In genomic region chr2:112510140-112510539, GRCm38 (mm10) we compare ENCODE assay signal across 11 mouse cellular contexts. TPM values are rescaled to one million over a fixed set of nuclear protein-coding genes. Genes with fewer than 3 reads are reported as not detected.
DNase-seq lines count a peak whose midpoint lies in the region; ATAC-seq and TF ChIP-seq lines count a peak whose summit lies in the region.
"Had no signal": no experiment of that assay in that cellular context is flagged by ENCODE, and none has a peak within 500 bp of the region (broad histone marks: within the 10 kb centered on the region; RNA-seq: fewer than 3 reads in every experiment).

No protein-coding gene starts in this region.

- H3K9ac ChIP-seq in liver, postnatal 0 days (replicated peaks): no peak overlapping the region
- no peak overlapping the region for H3K9ac ChIP-seq in midbrain, embryonic 11.5 days (ENCODE audit: low read length)
- H3K9ac ChIP-seq: embryonic facial prominence, embryonic 13.5 days had no signal

- peak; percentile 52 for DNase-seq in 3T3-L1 (ENCODE audit: low read depth, low spot score)
- DNase-seq in liver, postnatal 0 days: peak; percentile 62
- no peak for DNase-seq in layer of hippocampus, postnatal 14 days (ENCODE audit: low spot score in 2 of 2)
- no peak for DNase-seq in midbrain, embryonic 11.5 days (ENCODE audit: low spot score, missing footprints)
- no peak for DNase-seq in kidney, adult 2 months
- no peak for DNase-seq in right cerebral cortex, postnatal 10 days (ENCODE audit: low spot score in 2 of 2)
- DNase-seq: right cerebral cortex, postnatal 14 days had no signal

- H3K36me3 ChIP-seq in liver, postnatal 0 days (replicated peaks; ENCODE audit: insufficient read depth, low read length): no peaks in the 10 kb centered on the region
- no peaks in the 10 kb centered on the region for H3K36me3 ChIP-seq in midbrain, embryonic 11.5 days (ENCODE audit: control insufficient read depth, insufficient read depth, low read length)
- H3K36me3 ChIP-seq in kidney, adult 2 months (ENCODE audit: control insufficient read depth, insufficient read depth, low read length): no peaks in the 10 kb centered on the region; the same call in 1 of the 2 replicates
- H3K36me3 ChIP-seq: embryonic facial prominence, embryonic 13.5 days had no signal

- H3K4me2 ChIP-seq in liver, postnatal 0 days (ENCODE audit: low read depth, low read length): no peak overlapping the region
- H3K4me2 ChIP-seq in midbrain, embryonic 11.5 days: no peak overlapping the region
- H3K4me2 ChIP-seq: embryonic facial prominence, embryonic 13.5 days had no signal

- H3K4me1 ChIP-seq in liver, postnatal 0 days (ENCODE audit: insufficient read depth): no peaks in the 10 kb centered on the region
- no peaks in the 10 kb centered on the region for H3K4me1 ChIP-seq in midbrain, embryonic 11.5 days (ENCODE audit: control insufficient read depth, insufficient read depth, low read length)
- H3K4me1 ChIP-seq in kidney, adult 2 months (ENCODE audit: control insufficient read depth, insufficient read depth, low read length): peaks cover 4% of the 10 kb centered on the region; the same call in 1 of the 2 replicates
- H3K4me1 ChIP-seq: embryonic facial prominence, embryonic 13.5 days had no signal

- no peak for TF ChIP-seq POLR2A in kidney, adult 2 months (IDR thresholded peaks at IDR 0.05; ENCODE audit: low read depth, low read length)

- TF ChIP-seq CTCF in liver, postnatal 0 days (IDR thresholded peaks at IDR 0.05; ENCODE audit: low read depth): no peak
- no peak for TF ChIP-seq CTCF in kidney, adult 2 months (conservative IDR thresholded peaks at IDR 0.05; ENCODE audit: insufficient read depth, insufficient read length, low read depth, low read length)

- H3K4me3 ChIP-seq in liver, postnatal 0 days (ENCODE audit: low read depth, low read length): no peak overlapping the region
- no peak overlapping the region for H3K4me3 ChIP-seq in midbrain, embryonic 11.5 days (ENCODE audit: low read depth, low read length)
- H3K4me3 ChIP-seq in kidney, adult 2 months (ENCODE audit: insufficient read depth, low read depth, low read length): no peak overlapping the region
- H3K4me3 ChIP-seq: embryonic facial prominence, embryonic 13.5 days had no signal

- no peaks in the 10 kb centered on the region for H3K9me3 ChIP-seq in liver, postnatal 0 days (ENCODE audit: low read length)
- H3K9me3 ChIP-seq in midbrain, embryonic 11.5 days (ENCODE audit: control insufficient read depth, low read length): no peaks in the 10 kb centered on the region
- H3K9me3 ChIP-seq: embryonic facial prominence, embryonic 13.5 days had no signal

- WGBS in liver, postnatal 0 days (ENCODE audit: insufficient replicate concordance): 64% methylated on average over 4 of the region's 4 CpGs
- whole genome bisulfite sequencing in midbrain, embryonic 11.5 days: 91% methylated on average over 4 of the region's 4 CpGs
- WGBS in kidney, adult 2 months: 94% methylated on average over 4 of the region's 4 CpGs

- no peaks in the 10 kb centered on the region for H3K27me3 ChIP-seq in liver, postnatal 0 days (ENCODE audit: insufficient read depth, low read length)
- H3K27me3 ChIP-seq in midbrain, embryonic 11.5 days (ENCODE audit: control insufficient read depth, insufficient read depth, low read length): no peaks in the 10 kb centered on the region
- H3K27me3 ChIP-seq in kidney, adult 2 months (replicated peaks; ENCODE audit: control insufficient read depth, insufficient read depth, low read length): no peaks in the 10 kb centered on the region
- H3K27me3 ChIP-seq: embryonic facial prominence, embryonic 13.5 days had no signal

- H3K27ac ChIP-seq in liver, postnatal 0 days (ENCODE audit: low read depth): no peak overlapping the region
- no peak overlapping the region for H3K27ac ChIP-seq in midbrain, embryonic 11.5 days (ENCODE audit: low read depth, low read length)
- no peak overlapping the region for H3K27ac ChIP-seq in kidney, adult 2 months (ENCODE audit: insufficient read depth, low read depth, low read length)
- H3K27ac ChIP-seq: embryonic facial prominence, embryonic 13.5 days had no signal

- TF ChIP-seq EP300 in liver, postnatal 0 days (IDR thresholded peaks at IDR 0.05; ENCODE audit: low read depth): peak; percentile 80

- peak; percentile 75 for ATAC-seq in CD4-positive, CD25-positive, alpha-beta regulatory T cell, adult 4 months
- ATAC-seq in erythroblast, adult 5-6 weeks (replicated peaks; ENCODE audit: low FRiP score, poor library complexity, severe bottlenecking): peak; percentile 45; the same call in 1 of the 2 replicates
- ATAC-seq in liver, postnatal 0 days: peak; percentile 98
- ATAC-seq in midbrain, embryonic 11.5 days (ENCODE audit: low FRiP score): no peak

RNA-seq across cellular contexts. Expression of gene Aven, which starts 17.4 kb away (rescaled TPM):
- polyA plus RNA-seq in CD4-positive, CD25-positive, alpha-beta regulatory T cell, adult 4 months (2017; shearing (Covaris generic)): 10 to 100 TPM; 20.9 to 23.4 TPM
- total RNA-seq in erythroblast, adult 5-6 weeks (2015; ENCODE audit: low replicate concordance): 1.0 and 5.6 TPM in 2 replicates
- 4.9 and 6.3 TPM in 2 replicates for total RNA-seq in erythroblast, adult 5-6 weeks (2017; ENCODE audit: low replicate concordance)
- polyA plus RNA-seq in liver, postnatal 0 days (2015; fragmentation: Nextera tagmentation; extraction: Ambion mirVana): 3.2 and 3.6 TPM in 2 replicates
- 1 to 10 TPM; 7.9 to 8.0 TPM for total RNA-seq in layer of hippocampus, postnatal 14 days (2021)
- polyA plus RNA-seq in midbrain, embryonic 11.5 days (2014; fragmentation: Nextera tagmentation; extraction: Ambion mirVana): 6.7 and 6.9 TPM in 2 replicates
- 6.5 and 9.5 TPM in 2 replicates for polyA plus RNA-seq in kidney, adult 2 months (2012; rRNA removed)

RNA-seq across cellular contexts. Expression of gene Chrm5, which starts 29.6 kb away (rescaled TPM):
- not detected for polyA plus RNA-seq in CD4-positive, CD25-positive, alpha-beta regulatory T cell, adult 4 months (2017; shearing (Covaris generic))
- not detected in 2 replicates for total RNA-seq in erythroblast, adult 5-6 weeks (2015; ENCODE audit: low replicate concordance)
- not detected in 2 replicates for total RNA-seq in erythroblast, adult 5-6 weeks (2017; ENCODE audit: low replicate concordance)
- polyA plus RNA-seq in liver, postnatal 0 days (2015; fragmentation: Nextera tagmentation; extraction: Ambion mirVana): not detected in 2 replicates
- 10 to 100 TPM; 10.3 to 12.4 TPM for total RNA-seq in layer of hippocampus, postnatal 14 days (2021)
- not detected in 2 replicates for polyA plus RNA-seq in midbrain, embryonic 11.5 days (2014; fragmentation: Nextera tagmentation; extraction: Ambion mirVana)
- not detected in 2 replicates for polyA plus RNA-seq in kidney, adult 2 months (2012; rRNA removed)
- polyA plus RNA-seq: embryonic facial prominence, embryonic 13.5 days; heart, postnatal 0 days had no signal

RNA-seq across cellular contexts. Expression of gene Emc7, which starts 55.3 kb away (rescaled TPM):
- 10 to 100 TPM; 12.9 to 14.8 TPM for polyA plus RNA-seq in CD4-positive, CD25-positive, alpha-beta regulatory T cell, adult 4 months (2017; shearing (Covaris generic))
- total RNA-seq in erythroblast, adult 5-6 weeks (2015; ENCODE audit: low replicate concordance): 2.9 and 4.2 TPM in 2 replicates
- total RNA-seq in erythroblast, adult 5-6 weeks (2017; ENCODE audit: low replicate concordance): 2.8 and 4.0 TPM in 2 replicates
- 19.1 and 19.2 TPM in 2 replicates for polyA plus RNA-seq in liver, postnatal 0 days (2015; fragmentation: Nextera tagmentation; extraction: Ambion mirVana)
- total RNA-seq in layer of hippocampus, postnatal 14 days (2021): 10 to 100 TPM; 38.8 to 39.6 TPM
- 11.2 and 12.0 TPM in 2 replicates for polyA plus RNA-seq in midbrain, embryonic 11.5 days (2014; fragmentation: Nextera tagmentation; extraction: Ambion mirVana)
- polyA plus RNA-seq in kidney, adult 2 months (2012; rRNA removed): 12.1 and 14.5 TPM in 2 replicates

Comparison
In these comparisons a context has a peak if more than half of its experiments do, and no peak if none do; other contexts are left out.
1. DNase-seq: peak in 3T3-L1 (single experiment) and liver, postnatal 0 days (single experiment); none in layer of hippocampus, postnatal 14 days (0 of 2), midbrain, embryonic 11.5 days (single experiment), kidney, adult 2 months (single experiment) and right cerebral cortex, postnatal 10 days (0 of 2).